Mouse (Mus musculus) intestine, embryonic 16.5 days (tissue): ENCODE data around the gene Ehbp1l1. TPM values are rescaled to one million over a fixed set of nuclear protein-coding genes. Genes with fewer than 3 reads are reported as not detected.

Source experiments
- ATAC-seq: fragments of 200-750 bp; cut with Nextera tagmentation; 2 replicates; pipeline ENCODE4 v1.8.0; 2017; ENCODE audit warnings: moderate TSS enrichment, moderate library complexity
- H3K27ac ChIP-seq: fragments of 300-500 bp; sonication (generic); 2 replicates; pipeline ENCODE4 v1.5.1; 2014; ENCODE audit warnings: mild to moderate bottlenecking, low read length
- H3K27me3 ChIP-seq: fragments of 300-500 bp; sonication (generic); replicated peaks from 2 replicates; pipeline ENCODE4 v1.6.1; 2014; ENCODE audit warnings: low read length, control low read depth, mixed read lengths; ENCODE audit not compliant: control insufficient read depth, insufficient read depth
- H3K36me3 ChIP-seq: fragments of 300-500 bp; sonication (generic); 2 replicates; pipeline ENCODE4 v1.6.1; 2014; ENCODE audit warnings: low read length, control low read depth; ENCODE audit not compliant: control insufficient read depth, insufficient read depth
- H3K4me1 ChIP-seq: fragments of 300-500 bp; sonication (generic); 2 replicates; pipeline ENCODE4 v1.6.1; 2014; ENCODE audit warnings: low read length, control low read depth, mixed read lengths; ENCODE audit not compliant: control insufficient read depth, insufficient read depth
- H3K4me2 ChIP-seq: fragments of 300-500 bp; sonication (generic); 2 replicates; pipeline ENCODE4 v1.6.1; 2014; ENCODE audit warnings: low read depth, low read length, control low read depth
- H3K4me3 ChIP-seq: fragments of 300-500 bp; sonication (generic); 2 replicates; pipeline ENCODE4 v1.5.1; 2014; ENCODE audit warnings: mild to moderate bottlenecking, low read length
- H3K9ac ChIP-seq: fragments of 300-500 bp; sonication (generic); 2 replicates; pipeline ENCODE4 v1.6.1; 2014; ENCODE audit warnings: low read depth, low read length
- H3K9me3 ChIP-seq: fragments of 300-500 bp; sonication (generic); 2 replicates; pipeline ENCODE4 v1.6.1; 2016; ENCODE audit warnings: low read length, control low read depth; ENCODE audit not compliant: control insufficient read depth
- WGBS: fragments of 180-500 bp; shearing (Covaris S2); extraction: QIAGEN DNeasy Blood & Tissue Kit; methylation state at CpG from one replicate; pipeline ENCODE4 v1.1.7; 2014; 5-methylcytosine and 5-hydroxymethylcytosine counted together
- polyA plus RNA-seq: library from polyadenylated mRNA; unstranded; fragments of >200 nt; fragmentation: Nextera tagmentation; extraction: Ambion mirVana; gene quantifications from 2 replicates; pipeline ENCODE4 v1.2.1, GENCODE M21; 2015

Gene Ehbp1l1
- polyA plus RNA-seq, 1 experiment from 2014 or later: 48.6 TPM

GRCm38 (mm10) chr19:5726961-5727578 lies 953 bp upstream of the Ehbp1l1 start:
- Histone ChIP-seq H3K36me3 (peaks cover 4% of the 10 kb centered on the region; the same call in 1 of the 2 replicates), H3K27ac (peak overlapping the region; percentile 72), H3K4me1 (peaks cover 62% of the 10 kb centered on the region), H3K9me3 (no peaks in the 10 kb centered on the region), H3K27me3 (no peaks in the 10 kb centered on the region), H3K4me3 (peak overlapping the region; percentile 91), H3K9ac (peak overlapping the region; percentile 88), H3K4me2 (peak overlapping the region; percentile 93)
- WGBS: 65% methylated on average over 15 of the region's 15 CpGs
- ATAC-seq: no peak

- no peaks in the 10 kb centered on the region for H3K9me3 ChIP-seq
Measured at GRCm38 (mm10) chr19:5725029-5725707, 949 bp downstream of the Ehbp1l1 start.

GRCm38 (mm10) chr19:5724549-5724941 lies 1.6 kb downstream of the Ehbp1l1 start:
- 49% methylated on average over 7 of the region's 7 CpGs for WGBS
- Histone ChIP-seq H3K36me3 (peaks cover 21% of the 10 kb centered on the region), H3K4me2 (peak overlapping the region; percentile 93), H3K9me3 (no peaks in the 10 kb centered on the region), H3K27me3 (no peaks in the 10 kb centered on the region), H3K27ac (peak overlapping the region; percentile 92), H3K4me3 (peak overlapping the region; percentile 70), H3K9ac (peak overlapping the region; percentile 88), H3K4me1 (peaks cover 48% of the 10 kb centered on the region)
- ATAC-seq: peak; percentile 41

More at GRCm38 (mm10) chr19:5725029-5725707, 949 bp downstream of the Ehbp1l1 start:
- peak; percentile 14; the same call in 1 of the 2 replicates for ATAC-seq
- peak overlapping the region; percentile 92 for H3K27ac ChIP-seq
- WGBS: 61% methylated on average over 12 of the region's 12 CpGs
- peak overlapping the region; percentile 93 for H3K4me2 ChIP-seq
- peaks cover 15% of the 10 kb centered on the region; the same call in 1 of the 2 replicates for H3K36me3 ChIP-seq
- H3K4me3 ChIP-seq: peak overlapping the region; percentile 70
- H3K9ac ChIP-seq: peak overlapping the region; percentile 88
- H3K4me1 ChIP-seq: peaks cover 48% of the 10 kb centered on the region
- no peaks in the 10 kb centered on the region for H3K27me3 ChIP-seq

GRCm38 (mm10) chr19:5723934-5724548 lies 2.1 kb downstream of the Ehbp1l1 start:
- peak overlapping the region; percentile 92 for H3K27ac ChIP-seq
- WGBS: 58% methylated on average over 4 of the region's 4 CpGs
- ATAC-seq: no peak

GRCm38 (mm10) chr19:5722848-5723425 lies 3.2 kb downstream of the Ehbp1l1 start:
- Histone ChIP-seq H3K4me1 (peaks cover 39% of the 10 kb centered on the region), H3K27me3 (no peaks in the 10 kb centered on the region), H3K27ac (peak overlapping the region; percentile 28; the same call in 1 of the 2 replicates), H3K4me3 (no peak overlapping the region), H3K9ac (no peak overlapping the region), H3K9me3 (no peaks in the 10 kb centered on the region), H3K4me2 (peak overlapping the region; percentile 4), H3K36me3 (peaks cover 25% of the 10 kb centered on the region)
- ATAC-seq: peak; percentile 22; the same call in 1 of the 2 replicates
- 78% methylated on average over 7 of the region's 7 CpGs for WGBS

More at GRCm38 (mm10) chr19:5723934-5724548, 2.1 kb downstream of the Ehbp1l1 start:
- Histone ChIP-seq H3K9me3 (no peaks in the 10 kb centered on the region), H3K4me2 (peak overlapping the region; percentile 93), H3K27me3 (no peaks in the 10 kb centered on the region), H3K4me3 (peak overlapping the region; percentile 70), H3K9ac (peak overlapping the region; percentile 88), H3K36me3 (peaks cover 25% of the 10 kb centered on the region), H3K4me1 (peaks cover 48% of the 10 kb centered on the region)

DNA sequence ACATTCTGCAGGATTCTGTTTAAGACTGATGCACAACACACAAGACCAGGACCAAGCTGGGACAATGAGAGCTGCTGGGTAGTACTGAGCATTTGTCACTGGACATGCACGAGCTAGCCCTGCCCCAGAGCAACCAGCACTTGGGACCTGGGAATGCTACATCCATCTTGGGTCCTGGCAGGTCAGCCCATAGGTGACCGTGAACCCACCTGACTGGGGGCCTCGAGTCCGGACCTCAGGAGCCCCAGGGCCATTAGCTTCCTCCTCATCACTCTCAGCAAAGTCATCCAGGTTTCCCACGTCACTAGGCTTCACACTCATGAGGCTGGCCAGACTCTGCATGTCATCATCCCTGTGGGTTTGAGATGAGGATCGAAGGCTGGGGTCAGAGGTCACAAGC lies 4.9 kb downstream of the Ehbp1l1 start:
- H3K9ac ChIP-seq: no peak overlapping the region
- H3K27me3 ChIP-seq: no peaks in the 10 kb centered on the region
- no peak overlapping the region for H3K27ac ChIP-seq
- WGBS: 90% methylated on average over 6 of the region's 6 CpGs
- H3K4me1 ChIP-seq: peaks cover 30% of the 10 kb centered on the region
- no peak overlapping the region for H3K4me2 ChIP-seq
- no peak overlapping the region for H3K4me3 ChIP-seq
- no peak for ATAC-seq
- H3K9me3 ChIP-seq: no peaks in the 10 kb centered on the region
- peaks cover 27% of the 10 kb centered on the region for H3K36me3 ChIP-seq

- peaks cover 23% of the 10 kb centered on the region for H3K36me3 ChIP-seq
- no peak overlapping the region for H3K9ac ChIP-seq
- no peak overlapping the region for H3K4me2 ChIP-seq
- no peak for ATAC-seq
- WGBS: 58% methylated on average over 10 of the region's 10 CpGs
- H3K9me3 ChIP-seq: no peaks in the 10 kb centered on the region
- no peak overlapping the region for H3K27ac ChIP-seq
- no peaks in the 10 kb centered on the region for H3K27me3 ChIP-seq
- no peak overlapping the region for H3K4me3 ChIP-seq
- H3K4me1 ChIP-seq: peaks cover 14% of the 10 kb centered on the region
Measured at GRCm38 (mm10) chr19:5716955-5717354, 9.2 kb downstream of the Ehbp1l1 start.

DNA sequence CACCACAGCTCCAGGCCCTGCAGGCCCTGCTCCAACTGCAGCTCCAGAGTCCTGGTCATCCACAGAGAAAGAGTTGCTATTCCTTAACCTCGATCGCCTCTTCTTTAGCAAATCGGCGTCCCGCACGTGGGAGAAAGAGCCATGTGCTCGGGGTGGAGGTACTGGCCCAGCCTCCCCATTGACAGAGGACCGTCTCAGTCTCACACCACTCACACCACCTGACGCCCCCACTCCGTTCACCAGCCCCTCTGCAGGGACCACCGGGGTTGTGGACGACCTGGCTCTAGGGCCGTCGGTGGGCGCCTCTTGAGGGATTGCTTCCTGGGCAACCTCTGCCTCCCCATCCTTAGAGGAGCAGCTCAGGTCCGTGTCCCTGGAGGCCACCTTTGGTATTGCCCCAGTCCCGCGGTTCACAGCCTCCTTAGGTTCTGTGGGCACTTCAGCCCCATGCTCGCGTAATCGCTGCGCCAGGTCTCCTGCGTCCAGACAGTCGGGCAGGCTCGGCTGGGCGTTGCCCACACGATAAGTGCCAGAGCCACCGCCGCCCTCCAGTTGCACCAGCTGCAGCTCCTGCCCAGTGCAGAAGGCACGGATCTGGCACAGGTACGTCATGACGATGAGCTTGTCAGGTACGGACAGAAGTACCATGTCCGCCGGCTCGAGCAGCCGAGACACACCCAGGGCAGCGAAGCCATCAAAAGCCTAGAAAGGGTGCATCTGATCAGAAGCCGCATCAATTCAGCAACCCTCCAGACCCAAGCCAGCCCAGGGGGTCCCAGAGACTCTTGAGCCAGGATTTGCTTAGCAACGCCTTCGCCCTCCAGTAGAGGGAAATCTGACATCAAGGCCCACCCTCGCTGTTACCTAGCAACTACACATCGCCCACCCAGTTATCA lies 10.1 kb downstream of the Ehbp1l1 start:
- no peaks in the 10 kb centered on the region for H3K27me3 ChIP-seq
- ATAC-seq: peak; percentile 42; the same call in 1 of the 2 replicates
- no peaks in the 10 kb centered on the region for H3K9me3 ChIP-seq
- H3K4me2 ChIP-seq: peak overlapping the region; percentile 22; the same call in 1 of the 2 replicates
- no peak overlapping the region for H3K4me3 ChIP-seq
- peaks cover 20% of the 10 kb centered on the region for H3K36me3 ChIP-seq
- WGBS: 32% methylated on average over 43 of the region's 43 CpGs
- H3K4me1 ChIP-seq: peaks cover 14% of the 10 kb centered on the region
- no peak overlapping the region; the same call in 1 of the 2 replicates for H3K27ac ChIP-seq
- H3K9ac ChIP-seq: no peak overlapping the region
